Mouse (Mus musculus): ENCODE results near the gene Sfpq. TPM values are rescaled to one million over a fixed set of nuclear protein-coding genes. Genes with fewer than 3 reads are reported as not detected.
A peak's percentile ranks its signal among the peaks of the same experiment; 100 is the strongest.

The Sfpq gene
- polyA plus RNA-seq, 1 experiment = 51.4 TPM

GRCm38 (mm10) chr4:127076875-127077548 lies 55.9 kb downstream of the Sfpq start, which contains the start of gene Zmym6:
Zmym6 (plus strand) TSS chr4:127077383.
- under 1% methylated on average over 46 of the region's 46 CpGs for WGBS
- H3K36me3 ChIP-seq (ENCODE audit: control insufficient read depth, insufficient read depth, low read length) = no peaks in the 10 kb centered on the region
- H3K27me3 ChIP-seq (ENCODE audit: control insufficient read depth, insufficient read depth, low read length) = no peaks in the 10 kb centered on the region
- TF ChIP-seq CTCF (IDR thresholded peaks at IDR 0.05; ENCODE audit: extremely low read depth, insufficient read depth, insufficient read length, insufficient replicate concordance) (no peak), POLR2A (IDR thresholded peaks at IDR 0.05; ENCODE audit: low read depth, low read length) (peak; percentile 74)
- H3K4me3 ChIP-seq (ENCODE audit: extremely low read depth, insufficient read depth, insufficient read length) = peak within 1 kb of the TSS; percentile 78
- DNase-seq (ENCODE audit: low read depth in 1 of 2, low spot score in 2 of 2) = peak; percentile 92 to 94
- peak within 1 kb of the TSS; percentile 78 for H3K27ac ChIP-seq (ENCODE audit: insufficient read depth, low read length)
- peaks cover 3% of the 10 kb centered on the region; the same call in 1 of the 2 replicates for H3K4me1 ChIP-seq (ENCODE audit: control insufficient read depth, insufficient read depth, insufficient read length)

GRCm38 (mm10) chr4:127080806-127081205 lies 59.7 kb downstream of the Sfpq start:
- H3K4me3 ChIP-seq (ENCODE audit: extremely low read depth, insufficient read depth, insufficient read length) = no peak overlapping the region
- no peaks in the 10 kb centered on the region for H3K36me3 ChIP-seq (ENCODE audit: control insufficient read depth, insufficient read depth, low read length)
- no peak for TF ChIP-seq CTCF (IDR thresholded peaks at IDR 0.05; ENCODE audit: extremely low read depth, insufficient read depth, insufficient read length, insufficient replicate concordance)
- TF ChIP-seq POLR2A (IDR thresholded peaks at IDR 0.05; ENCODE audit: low read depth, low read length) = no peak
- H3K27me3 ChIP-seq (ENCODE audit: control insufficient read depth, insufficient read depth, low read length) = no peaks in the 10 kb centered on the region
- DNase-seq (ENCODE audit: low read depth in 1 of 2, low spot score in 2 of 2) = no peak
- H3K27ac ChIP-seq (ENCODE audit: insufficient read depth, low read length) = no peak overlapping the region
- H3K4me1 ChIP-seq (ENCODE audit: control insufficient read depth, insufficient read depth, insufficient read length) = peaks cover 3% of the 10 kb centered on the region; the same call in 1 of the 2 replicates
- 52% methylated on average over 1 of the region's 1 CpGs for WGBS

GRCm38 (mm10) chr4:127083131-127083530 lies 62.0 kb downstream of the Sfpq start:
- TF ChIP-seq POLR2A (IDR thresholded peaks at IDR 0.05; ENCODE audit: low read depth, low read length) = no peak
- TF ChIP-seq CTCF (IDR thresholded peaks at IDR 0.05; ENCODE audit: extremely low read depth, insufficient read depth, insufficient read length, insufficient replicate concordance) = no peak
- Histone ChIP-seq H3K27ac (ENCODE audit: insufficient read depth, low read length) (no peak overlapping the region), H3K36me3 (ENCODE audit: control insufficient read depth, insufficient read depth, low read length) (no peaks in the 10 kb centered on the region; the same call in 1 of the 2 replicates), H3K4me3 (ENCODE audit: extremely low read depth, insufficient read depth, insufficient read length) (no peak overlapping the region), H3K27me3 (ENCODE audit: control insufficient read depth, insufficient read depth, low read length) (no peaks in the 10 kb centered on the region), H3K4me1 (ENCODE audit: control insufficient read depth, insufficient read depth, insufficient read length) (no peaks in the 10 kb centered on the region)
- DNase-seq (ENCODE audit: low read depth in 1 of 2, low spot score in 2 of 2) = no peak
- WGBS = 89% methylated on average over 2 of the region's 2 CpGs

- H3K4me1 ChIP-seq (ENCODE audit: control insufficient read depth, insufficient read depth, insufficient read length) = no peaks in the 10 kb centered on the region
- no peaks in the 10 kb centered on the region; the same call in 1 of the 2 replicates for H3K36me3 ChIP-seq (ENCODE audit: control insufficient read depth, insufficient read depth, low read length)
- H3K4me3 ChIP-seq (ENCODE audit: extremely low read depth, insufficient read depth, insufficient read length) = no peak overlapping the region
- H3K27ac ChIP-seq (ENCODE audit: insufficient read depth, low read length) = no peak overlapping the region
- WGBS = 93% methylated on average over 1 of the region's 1 CpGs
- no peak for DNase-seq (ENCODE audit: low read depth in 1 of 2, low spot score in 2 of 2)
- no peaks in the 10 kb centered on the region for H3K27me3 ChIP-seq (ENCODE audit: control insufficient read depth, insufficient read depth, low read length)
- TF ChIP-seq POLR2A (IDR thresholded peaks at IDR 0.05; ENCODE audit: low read depth, low read length) (no peak), CTCF (IDR thresholded peaks at IDR 0.05; ENCODE audit: extremely low read depth, insufficient read depth, insufficient read length, insufficient replicate concordance) (no peak)
These were observed 64.6 kb downstream of the Sfpq start for GRCm38 (mm10) chr4:127085761-127086160.

Other genes with a start within 250 kb of the Sfpq start
- gene Zmym4, start 53.2 kb upstream of the Sfpq start, polyA plus RNA-seq (2012; rRNA removed) = 2.5 TPM in 2 replicates
- 1.0 and 1.3 TPM in 2 replicates for gene Zmym1, start 39.8 kb downstream of the Sfpq start, polyA plus RNA-seq (2012; rRNA removed)
- gene Zmym6, start 56.1 kb downstream of the Sfpq start, polyA plus RNA-seq (2012; rRNA removed) = 2.5 and 3.1 TPM in 2 replicates
- 9.2 and 13.4 TPM in 2 replicates for gene Tmem35b, start 102.4 kb downstream of the Sfpq start, polyA plus RNA-seq (2012; rRNA removed)
- gene Dlgap3, start 147.9 kb downstream of the Sfpq start, polyA plus RNA-seq (2012; rRNA removed) = 0.85 and 1.1 TPM in 2 replicates
- 19.3 and 28.6 TPM in 2 replicates for gene Smim12, start 222.5 kb downstream of the Sfpq start, polyA plus RNA-seq (2012; rRNA removed)